Comparison of ENCODE assay signal across 10 mouse cellular contexts in the genomic region with DNA sequence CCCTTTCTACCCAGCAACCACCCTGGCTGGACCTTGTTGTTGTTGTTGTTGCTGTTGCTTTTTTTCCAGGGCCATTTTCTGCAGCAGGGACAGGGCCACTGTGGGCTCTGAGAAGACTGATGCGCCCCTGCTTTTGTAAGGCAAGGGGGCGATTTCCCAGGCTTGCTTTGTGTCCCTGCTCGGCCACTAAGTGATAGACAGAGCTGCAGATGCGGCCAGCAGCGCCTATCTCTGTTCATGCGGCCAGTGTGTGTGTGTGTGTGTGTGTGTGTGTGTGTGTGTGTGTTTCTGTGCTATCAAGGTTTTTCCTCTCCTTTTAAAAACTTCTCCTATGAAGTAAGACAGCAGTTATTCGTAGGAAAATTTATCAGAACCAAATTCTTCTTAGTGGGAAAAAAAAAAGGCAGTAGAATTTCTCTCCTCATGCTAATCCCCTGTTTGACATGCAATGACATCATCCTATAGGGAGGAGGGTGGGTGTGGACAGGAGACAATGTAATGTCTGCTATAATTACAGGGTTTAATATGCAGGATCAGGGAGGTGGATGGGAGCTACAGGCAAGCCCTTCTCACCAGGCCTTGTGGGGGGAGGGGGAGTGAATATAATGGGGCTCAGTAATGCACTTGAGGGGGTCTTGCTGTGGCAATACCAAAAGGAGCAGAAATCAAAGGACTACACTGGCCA. TPM values are rescaled to one million over a fixed set of nuclear protein-coding genes. Genes with fewer than 3 reads are reported as not detected.
A peak's percentile ranks its signal among the peaks of the same experiment; 100 is the strongest.
DNase-seq lines count a peak whose midpoint lies in the region; ATAC-seq and TF ChIP-seq lines count a peak whose summit lies in the region.
"Had no signal": no experiment of that assay in that cellular context is flagged by ENCODE, and none has a peak within 500 bp of the region (broad histone marks: within the 10 kb centered on the region; RNA-seq: fewer than 3 reads in every experiment).

No protein-coding gene starts in this region.

- no peaks in the 10 kb centered on the region for H3K9me3 ChIP-seq in limb, embryonic 12.5 days
- H3K9me3 ChIP-seq in limb, embryonic 10.5 days (replicated peaks) = no peaks in the 10 kb centered on the region
- H3K9me3 ChIP-seq in forebrain, postnatal 0 days (ENCODE audit: low read length) = no peaks in the 10 kb centered on the region
- H3K9me3 ChIP-seq in midbrain, embryonic 15.5 days = no peaks in the 10 kb centered on the region
- H3K9me3 ChIP-seq: heart, embryonic 10.5 days; limb, embryonic 15.5 days had no signal

- H3K36me3 ChIP-seq in limb, embryonic 12.5 days = no peaks in the 10 kb centered on the region
- H3K36me3 ChIP-seq in limb, embryonic 10.5 days = 0 out of 2 replicates have a peak, but pooled peaks cover 5% of the 10 kb centered on the region
- H3K36me3 ChIP-seq in forebrain, postnatal 0 days (ENCODE audit: insufficient read depth) = peaks cover 11% of the 10 kb centered on the region; the same call in 1 of the 2 replicates
- H3K36me3 ChIP-seq in midbrain, embryonic 15.5 days (replicated peaks) = no peaks in the 10 kb centered on the region
- H3K36me3 ChIP-seq: limb, embryonic 15.5 days had no signal

- ATAC-seq in limb, embryonic 12.5 days (ENCODE audit: insufficient number of reproducible peaks, insufficient read depth, low FRiP score, low TSS enrichment, low read depth) = no peak
- ATAC-seq in forebrain, postnatal 0 days = peak; percentile 64; the same call in 1 of the 2 replicates
- ATAC-seq in midbrain, embryonic 15.5 days (replicated peaks) = peak; percentile 48; the same call in 1 of the 2 replicates

- 0 out of 2 replicates have a peak, but pooled peaks cover 4% of the 10 kb centered on the region for H3K4me1 ChIP-seq in limb, embryonic 12.5 days (replicated peaks)
- H3K4me1 ChIP-seq in limb, embryonic 10.5 days = no peaks in the 10 kb centered on the region
- H3K4me1 ChIP-seq in forebrain, postnatal 0 days (ENCODE audit: insufficient read depth) = peaks cover 16% of the 10 kb centered on the region; the same call in 1 of the 2 replicates
- peaks cover 64% of the 10 kb centered on the region for H3K4me1 ChIP-seq in midbrain, embryonic 15.5 days

- no peaks in the 10 kb centered on the region for H3K27me3 ChIP-seq in limb, embryonic 12.5 days
- no peaks in the 10 kb centered on the region for H3K27me3 ChIP-seq in limb, embryonic 10.5 days (ENCODE audit: low read depth, poor library complexity, severe bottlenecking)
- no peaks in the 10 kb centered on the region for H3K27me3 ChIP-seq in forebrain, postnatal 0 days (ENCODE audit: insufficient read depth, low read length)
- no peaks in the 10 kb centered on the region for H3K27me3 ChIP-seq in midbrain, embryonic 15.5 days (replicated peaks)
- H3K27me3 ChIP-seq: limb, embryonic 15.5 days had no signal

- no peak overlapping the region for H3K4me2 ChIP-seq in limb, embryonic 12.5 days
- H3K4me2 ChIP-seq in forebrain, postnatal 0 days (ENCODE audit: low read depth) = no peak overlapping the region
- H3K4me2 ChIP-seq in midbrain, embryonic 15.5 days = peak overlapping the region; percentile 7; the same call in 1 of the 2 replicates
- H3K4me2 ChIP-seq: limb, embryonic 15.5 days had no signal

- no peak overlapping the region for H3K4me3 ChIP-seq in limb, embryonic 12.5 days (replicated peaks)
- H3K4me3 ChIP-seq in limb, embryonic 10.5 days = no peak overlapping the region
- no peak overlapping the region for H3K4me3 ChIP-seq in forebrain, postnatal 0 days (ENCODE audit: low read depth, low read length)
- no peak overlapping the region for H3K4me3 ChIP-seq in midbrain, embryonic 15.5 days
- H3K4me3 ChIP-seq: heart, embryonic 10.5 days; limb, embryonic 15.5 days had no signal

- intact Hi-C loops in gastrocnemius, postnatal 36 days (cut with DNase I) = no loop called here

- TF ChIP-seq CTCF in forebrain, postnatal 0 days (IDR thresholded peaks at IDR 0.05; ENCODE audit: low read depth) = no peak

- H3K27ac ChIP-seq in limb, embryonic 12.5 days = peak overlapping the region; percentile 29; the same call in 1 of the 2 replicates
- no peak overlapping the region for H3K27ac ChIP-seq in limb, embryonic 10.5 days
- peak overlapping the region; percentile 54 for H3K27ac ChIP-seq in forebrain, postnatal 0 days (ENCODE audit: low read depth, low read length)
- peak overlapping the region; percentile 65 for H3K27ac ChIP-seq in midbrain, embryonic 15.5 days
- H3K27ac ChIP-seq: heart, embryonic 10.5 days; limb, embryonic 15.5 days had no signal

- 80% methylated on average over 7 of the region's 7 CpGs for WGBS in limb, embryonic 12.5 days
- 79% methylated on average over 7 of the region's 7 CpGs for WGBS in limb, embryonic 10.5 days
- WGBS in forebrain, postnatal 0 days = 7% methylated on average over 7 of the region's 7 CpGs
- WGBS in midbrain, embryonic 15.5 days = 3% methylated on average over 7 of the region's 7 CpGs

- no peak for DNase-seq in limb, embryonic 10.5 days (ENCODE audit: low spot score)
- DNase-seq in forebrain, postnatal 0 days = no peak
- DNase-seq in gastrocnemius, postnatal 36 days = no peak
- DNase-seq in lung, postnatal 10 days = no peak
- no peak for DNase-seq in thymus, postnatal 4 days
- DNase-seq: cerebellum, postnatal 10 days had no signal

- no peak overlapping the region for H3K9ac ChIP-seq in limb, embryonic 12.5 days (replicated peaks)
- H3K9ac ChIP-seq in forebrain, postnatal 0 days = 0 out of 2 replicates have a peak overlapping the region, but pooled peaks have one; percentile 10
- no peak overlapping the region; the same call in 1 of the 2 replicates for H3K9ac ChIP-seq in midbrain, embryonic 15.5 days
- H3K9ac ChIP-seq: limb, embryonic 15.5 days had no signal

RNA-seq across cellular contexts. Expression of gene Map1b, which starts 23.6 kb away (rescaled TPM):
- polyA plus RNA-seq in limb, embryonic 12.5 days (2016; fragmentation: Nextera tagmentation; extraction: Ambion mirVana) = 118 and 137 TPM in 2 replicates
- 60.1 and 64.6 TPM in 2 replicates for polyA plus RNA-seq in limb, embryonic 10.5 days (2016; fragmentation: Nextera tagmentation; extraction: Ambion mirVana)
- total RNA-seq in forebrain, postnatal 0 days (2014; rRNA removed) = 589 and 781 TPM in 2 replicates
- 1,169 and 2,082 TPM in 2 replicates for polyA plus RNA-seq in forebrain, postnatal 0 days (2015; fragmentation: Nextera tagmentation; extraction: Ambion mirVana)
- 2,126 and 2,223 TPM in 2 replicates for polyA plus RNA-seq in midbrain, embryonic 15.5 days (2015; fragmentation: Nextera tagmentation; extraction: Ambion mirVana)
- 1 to 10 TPM; 8.4 to 9.5 TPM for total RNA-seq in gastrocnemius, postnatal 36 days (2021)
